Mouse (Mus musculus) intestine, embryonic 16.5 days (tissue): ENCODE measurements around the gene Dtx4. TPM values are rescaled to one million over a fixed set of nuclear protein-coding genes. Genes with fewer than 3 reads are reported as not detected.

ENCODE experiments used
- ATAC-seq: fragments of 200-750 bp; cut with Nextera tagmentation; 2 replicates; pipeline ENCODE4 v1.8.0; 2017; ENCODE audit warnings: moderate TSS enrichment, moderate library complexity
- H3K27ac ChIP-seq: fragments of 300-500 bp; sonication (generic); 2 replicates; pipeline ENCODE4 v1.5.1; 2014; ENCODE audit warnings: mild to moderate bottlenecking, low read length
- H3K27me3 ChIP-seq: fragments of 300-500 bp; sonication (generic); replicated peaks from 2 replicates; pipeline ENCODE4 v1.6.1; 2014; ENCODE audit warnings: low read length, control low read depth, mixed read lengths; ENCODE audit not compliant: control insufficient read depth, insufficient read depth
- H3K36me3 ChIP-seq: fragments of 300-500 bp; sonication (generic); 2 replicates; pipeline ENCODE4 v1.6.1; 2014; ENCODE audit warnings: low read length, control low read depth; ENCODE audit not compliant: control insufficient read depth, insufficient read depth
- H3K4me1 ChIP-seq: fragments of 300-500 bp; sonication (generic); 2 replicates; pipeline ENCODE4 v1.6.1; 2014; ENCODE audit warnings: low read length, control low read depth, mixed read lengths; ENCODE audit not compliant: control insufficient read depth, insufficient read depth
- H3K4me2 ChIP-seq: fragments of 300-500 bp; sonication (generic); 2 replicates; pipeline ENCODE4 v1.6.1; 2014; ENCODE audit warnings: low read depth, low read length, control low read depth
- H3K4me3 ChIP-seq: fragments of 300-500 bp; sonication (generic); 2 replicates; pipeline ENCODE4 v1.5.1; 2014; ENCODE audit warnings: mild to moderate bottlenecking, low read length
- H3K9ac ChIP-seq: fragments of 300-500 bp; sonication (generic); 2 replicates; pipeline ENCODE4 v1.6.1; 2014; ENCODE audit warnings: low read depth, low read length
- H3K9me3 ChIP-seq: fragments of 300-500 bp; sonication (generic); 2 replicates; pipeline ENCODE4 v1.6.1; 2016; ENCODE audit warnings: low read length, control low read depth; ENCODE audit not compliant: control insufficient read depth
- WGBS: fragments of 180-500 bp; shearing (Covaris S2); extraction: QIAGEN DNeasy Blood & Tissue Kit; methylation state at CpG from one replicate; pipeline ENCODE4 v1.1.7; 2014; 5-methylcytosine and 5-hydroxymethylcytosine counted together
- polyA plus RNA-seq: library from polyadenylated mRNA; unstranded; fragments of >200 nt; fragmentation: Nextera tagmentation; extraction: Ambion mirVana; gene quantifications from 2 replicates; pipeline ENCODE4 v1.2.1, GENCODE M21; 2015

The Dtx4 gene
- polyA plus RNA-seq, 1 experiment from 2014 or later = 9.9 TPM

DNA sequence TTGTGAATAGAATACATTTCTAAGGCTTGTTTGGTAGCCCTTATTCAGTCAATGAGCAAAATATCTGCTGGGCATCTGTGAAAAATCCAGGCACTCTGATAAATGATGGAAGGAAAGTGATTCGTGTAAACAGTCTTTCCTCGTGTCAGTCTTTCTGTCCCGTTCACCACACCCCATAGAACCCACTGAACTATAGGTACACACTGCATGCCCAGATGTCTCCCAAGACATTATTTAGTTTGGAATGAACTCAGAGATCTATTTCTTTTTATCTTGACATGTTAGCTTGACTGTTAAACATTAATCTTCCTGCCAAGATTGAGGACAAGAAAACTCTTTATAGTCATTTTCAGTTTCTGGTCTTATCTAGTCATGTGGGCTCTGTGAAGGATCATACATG, 82.9 kb downstream of the Dtx4 start:
- no peak overlapping the region for H3K27ac ChIP-seq
- H3K36me3 ChIP-seq = no peaks in the 10 kb centered on the region
- no peaks in the 10 kb centered on the region for H3K9me3 ChIP-seq
- H3K4me3 ChIP-seq = no peak overlapping the region
- no peak overlapping the region for H3K4me2 ChIP-seq
- H3K27me3 ChIP-seq = no peaks in the 10 kb centered on the region
- H3K4me1 ChIP-seq = no peaks in the 10 kb centered on the region
- whole genome bisulfite sequencing = 39% methylated on average over 3 of the region's 3 CpGs
- peak; percentile 70 for ATAC-seq
- H3K9ac ChIP-seq = no peak overlapping the region

DNA sequence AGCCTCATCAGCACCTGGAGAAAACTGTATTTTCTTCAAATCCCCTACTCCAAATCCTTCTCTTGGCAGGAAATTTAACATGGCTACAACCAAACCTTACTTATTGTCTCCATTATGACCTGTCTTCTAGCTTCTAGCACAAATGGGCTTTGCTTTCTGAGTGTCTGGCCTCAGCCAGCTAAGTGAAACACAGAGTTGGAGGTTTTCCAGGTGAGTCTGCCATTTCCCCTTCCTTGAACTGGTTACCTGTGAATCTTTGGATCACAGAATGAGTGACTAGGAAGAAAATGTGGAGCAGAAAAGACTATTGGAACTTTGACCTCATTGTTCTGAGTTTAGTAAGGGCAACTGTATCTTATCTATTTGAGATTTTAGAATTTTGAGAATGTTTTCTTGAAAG, 83.9 kb downstream of the Dtx4 start, which contains the start of gene Olfr1441:
TSS of gene Olfr1441 (plus strand) at position 73 of the 400 bp plus-strand sequence.
- no peak within 1 kb of the TSS for H3K27ac ChIP-seq
- H3K4me2 ChIP-seq = no peak within 1 kb of the TSS
- no peak within 1 kb of the TSS for H3K9ac ChIP-seq
- H3K4me3 ChIP-seq = no peak within 1 kb of the TSS
- no peak for ATAC-seq
- H3K9me3 ChIP-seq = no peaks in the 10 kb centered on the region
- no peaks in the 10 kb centered on the region for H3K27me3 ChIP-seq
- H3K36me3 ChIP-seq = no peaks in the 10 kb centered on the region
- H3K4me1 ChIP-seq = no peaks in the 10 kb centered on the region

Other genes starting within 250 kb of the Dtx4 start
- gene Olfr235, start 240.4 kb downstream of the Dtx4 start, polyA plus RNA-seq = not detected in 2 replicates
- gene Olfr1434, start 221.6 kb downstream of the Dtx4 start, polyA plus RNA-seq = not detected in 2 replicates
- not detected in 2 replicates for gene Olfr1436, start 202.3 kb downstream of the Dtx4 start, polyA plus RNA-seq
- not detected in 2 replicates for gene Olfr1437, start 176.4 kb downstream of the Dtx4 start, polyA plus RNA-seq
- not detected in 2 replicates for gene Olfr1438-ps1, start 165.5 kb downstream of the Dtx4 start, polyA plus RNA-seq
- not detected in 2 replicates for gene Olfr1440, start 114.2 kb downstream of the Dtx4 start, polyA plus RNA-seq
- not detected in 2 replicates for gene Olfr1441, start 84.0 kb downstream of the Dtx4 start, polyA plus RNA-seq
- not detected in 2 replicates for gene Pfpl, start 73.5 kb downstream of the Dtx4 start, polyA plus RNA-seq
- gene Mpeg1, start 40.7 kb downstream of the Dtx4 start, polyA plus RNA-seq = 0.97 and 1.0 TPM in 2 replicates
- gene Fam111a, start 44.3 kb upstream of the Dtx4 start, polyA plus RNA-seq = 16.2 and 16.3 TPM in 2 replicates
- gene Gm4952, start 98.5 kb upstream of the Dtx4 start, polyA plus RNA-seq = 0.10 and 0.17 TPM in 2 replicates
- gene Glyat, start 131.9 kb upstream of the Dtx4 start, polyA plus RNA-seq = 0.62 and 0.64 TPM in 2 replicates
- gene Olfr1442, start 169.0 kb upstream of the Dtx4 start, polyA plus RNA-seq = not detected in 2 replicates
- not detected in 2 replicates for gene Olfr1443, start 176.7 kb upstream of the Dtx4 start, polyA plus RNA-seq
- 3.4 and 3.7 TPM in 2 replicates for gene Keg1, start 194.3 kb upstream of the Dtx4 start, polyA plus RNA-seq